Mouse (Mus musculus) cerebral cortex, adult 2 months (tissue): ENCODE data around the gene Ccr8.

ENCODE experiments used
- WGBS: fragments of 180-500 bp; shearing (Covaris S2); methylation state at CpG from one replicate; pipeline ENCODE4 v1.1.7; 2018; 5-methylcytosine and 5-hydroxymethylcytosine counted together

Ccr8 gene

GRCm38 (mm10) chr9:120132980-120133754 is 41.3 kb downstream of the Ccr8 start:
- WGBS: 36% methylated on average over 8 of the region's 8 CpGs

- WGBS: 54% methylated on average over 6 of the region's 6 CpGs
Observed at GRCm38 (mm10) chr9:120133755-120134475, 42.0 kb downstream of the Ccr8 start.

GRCm38 (mm10) chr9:120134529-120135160 is 42.7 kb downstream of the Ccr8 start:
- 77% methylated on average over 13 of the region's 13 CpGs for WGBS

GRCm38 (mm10) chr9:120135454-120135853 is 43.5 kb downstream of the Ccr8 start:
- 91% methylated on average over 11 of the region's 11 CpGs for WGBS

- 2% methylated on average over 4 of the region's 4 CpGs for WGBS
Observed at GRCm38 (mm10) chr9:120140652-120141051, 48.7 kb downstream of the Ccr8 start.

- 79% methylated on average over 13 of the region's 13 CpGs for WGBS
Observed at GRCm38 (mm10) chr9:120144474-120144873, 52.6 kb downstream of the Ccr8 start.
